Mouse (Mus musculus) MEL-GATA-1-ER (cell line): Measurements from ENCODE around the gene Gabrb3.

Experiments used
- DNase-seq: peaks from one replicate; pipeline ENCODE4 v3.0.0-alpha.2; 2012; ENCODE audit warnings: low read depth; ENCODE audit errors: extremely low read depth

Gabrb3 gene

DNA sequence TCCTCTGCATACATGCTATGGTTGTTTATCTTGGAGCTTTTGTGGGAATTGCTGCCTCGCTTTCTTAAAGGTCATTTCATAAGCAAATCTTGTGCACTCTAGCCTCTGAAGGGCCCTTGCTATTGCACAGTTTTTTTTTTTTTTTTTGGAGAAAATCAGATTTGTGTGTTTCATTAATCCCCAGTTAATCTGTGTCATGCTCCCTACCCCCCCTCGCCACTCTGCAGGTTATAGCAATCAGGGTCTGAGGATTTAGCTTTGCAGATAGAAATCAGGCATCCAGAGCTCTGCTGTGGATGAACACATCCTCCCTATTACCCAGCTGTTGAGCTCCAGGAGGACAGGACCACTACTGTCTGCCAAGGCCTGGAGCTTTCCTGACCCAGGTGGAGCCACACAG, at the start of gene Gabrb3:
Gene Gabrb3 (plus strand): TSS at position 301 of the 400 bp plus-strand sequence.
- DNase-seq, result no peak

GRCm38 (mm10) chr7:57384112-57384511, 35.4 kb upstream of the Gabrb3 start:
- no peak for DNase-seq

DNA sequence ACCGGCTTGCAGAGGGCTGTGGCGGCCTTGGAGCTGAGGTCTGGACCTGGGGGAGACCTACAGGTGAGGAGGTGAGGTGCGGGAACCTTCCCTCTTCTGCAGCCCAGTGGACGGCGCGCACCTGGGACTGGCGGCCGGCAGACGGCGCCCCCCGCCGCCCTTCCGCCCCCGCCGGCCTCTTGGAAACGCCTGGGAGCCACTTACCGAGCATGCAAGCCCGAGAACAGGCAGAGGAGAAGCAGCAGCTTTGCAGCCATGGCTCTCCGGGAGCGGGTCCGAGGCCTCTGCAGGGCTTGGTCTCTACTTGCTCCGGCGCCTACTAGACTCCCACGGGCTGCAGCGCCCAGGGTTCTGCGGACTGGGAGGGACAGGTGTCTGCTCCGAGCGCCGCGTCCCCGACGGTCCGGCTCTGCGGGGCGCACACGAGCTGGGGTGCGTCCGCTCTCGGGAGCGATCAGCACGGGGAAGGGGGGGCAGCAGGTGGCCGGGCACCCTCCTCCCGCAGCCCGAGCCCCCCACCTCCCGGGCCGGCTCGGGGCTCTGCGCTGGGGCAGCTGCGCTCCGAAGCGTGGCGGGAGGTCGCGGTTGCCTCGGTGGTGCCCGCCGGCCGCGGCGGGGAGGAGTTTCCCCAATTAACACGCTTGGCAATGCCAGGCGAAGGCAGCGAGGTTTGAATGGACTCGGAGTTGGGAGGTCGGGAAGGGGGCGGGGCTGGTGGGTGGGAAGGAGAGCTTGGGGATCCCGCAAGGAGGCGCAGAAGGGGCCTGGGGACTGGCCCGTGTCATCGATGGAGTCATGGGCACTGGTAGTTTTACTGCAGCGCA, 32.8 kb upstream of the Gabrb3 start, which contains the start of gene Gabrg3:
Gene Gabrg3 (minus strand): TSS at position 672 of the 824 bp plus-strand sequence.
- no peak for DNase-seq

GRCm38 (mm10) chr7:57387341-57387654, 32.2 kb upstream of the Gabrb3 start:
- DNase-seq, result no peak

DNA sequence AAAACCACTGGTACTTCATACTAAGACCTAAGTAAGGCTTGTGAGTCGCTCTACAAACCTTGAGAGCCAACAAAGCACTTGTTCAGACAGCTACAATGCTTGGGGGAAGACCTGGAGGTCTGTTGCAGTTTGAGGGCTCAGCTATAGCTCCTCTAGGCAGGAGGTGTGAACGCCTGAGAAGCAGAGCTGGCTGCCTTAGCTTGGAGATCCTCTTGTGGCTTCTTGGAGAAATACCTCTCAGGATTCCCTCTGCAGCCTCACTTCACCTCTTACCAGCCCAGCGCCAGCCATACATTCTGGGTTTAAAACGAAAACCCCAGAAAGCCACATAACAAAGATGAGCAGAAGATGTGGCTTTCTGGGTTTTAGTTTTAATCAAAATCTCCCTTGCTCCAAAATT, 29.4 kb upstream of the Gabrb3 start:
- DNase-seq, result no peak

- DNase-seq, result no peak
These were observed 25.9 kb upstream of the Gabrb3 start for GRCm38 (mm10) chr7:57393551-57393950.

DNA sequence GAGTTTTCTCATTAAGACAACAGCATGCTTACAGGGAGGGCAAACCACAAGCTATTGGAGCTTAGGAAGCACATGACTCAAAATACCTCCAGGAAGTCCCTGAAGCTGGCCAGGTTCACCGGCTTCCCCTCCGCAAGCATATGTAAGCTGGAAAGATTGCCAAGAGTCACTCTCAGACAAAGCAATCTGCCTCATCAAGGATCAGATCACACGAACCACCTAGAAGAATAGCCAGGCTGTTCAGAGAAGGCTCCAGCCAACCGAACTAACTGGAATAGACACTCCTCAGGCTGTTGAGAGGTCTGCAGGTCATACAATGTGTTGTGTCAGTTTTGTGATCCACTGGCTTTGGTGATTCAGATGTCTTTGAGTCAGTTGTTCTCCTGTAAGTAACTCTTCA, 8.3 kb upstream of the Gabrb3 start:
- no peak for DNase-seq

GRCm38 (mm10) chr7:57412896-57413295, 6.6 kb upstream of the Gabrb3 start:
- no peak for DNase-seq

GRCm38 (mm10) chr7:57421044-57421443, 1.6 kb downstream of the Gabrb3 start:
- DNase-seq, result no peak

DNA sequence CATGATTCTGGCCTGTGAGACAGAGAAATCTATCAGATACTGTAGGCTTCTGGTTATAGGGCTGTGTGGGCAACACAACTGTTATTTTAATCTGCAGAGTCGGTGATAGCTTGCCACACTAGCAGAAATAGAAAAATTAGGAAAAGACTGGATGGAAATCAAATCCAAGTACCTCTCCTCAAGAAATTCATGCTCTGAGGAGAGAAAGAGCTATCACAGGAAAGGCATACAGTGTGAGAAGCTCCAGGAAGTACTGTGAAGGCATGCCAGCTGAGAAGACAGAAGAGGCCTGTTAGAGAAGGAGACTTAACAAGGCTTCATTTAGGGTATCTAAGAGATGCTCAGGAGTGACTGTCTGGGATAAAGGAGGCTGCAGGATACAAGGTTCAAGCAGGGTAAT, 3.2 kb downstream of the Gabrb3 start:
- DNase-seq, result no peak

DNA sequence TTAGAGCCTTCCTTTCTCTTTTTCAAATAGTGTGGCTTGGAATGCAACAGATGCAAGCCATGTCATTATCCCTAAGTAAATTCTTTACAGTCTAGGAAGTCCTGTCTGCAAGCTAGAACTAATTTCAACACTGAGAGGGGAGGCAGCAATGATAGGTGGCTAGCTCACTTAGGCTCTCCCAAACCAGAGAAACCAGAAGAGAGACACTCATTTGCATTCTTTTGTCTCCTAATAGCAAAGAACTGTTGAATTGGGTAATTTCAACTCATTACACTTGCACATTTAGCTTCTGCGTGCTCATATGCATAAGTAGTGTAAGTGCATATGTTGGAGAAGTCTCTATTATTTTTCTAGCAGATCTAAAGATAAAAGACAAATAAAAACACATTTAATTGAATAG, 28.7 kb downstream of the Gabrb3 start:
- DNase-seq, result no peak

GRCm38 (mm10) chr7:57460354-57460753, 40.9 kb downstream of the Gabrb3 start:
- no peak for DNase-seq

DNA sequence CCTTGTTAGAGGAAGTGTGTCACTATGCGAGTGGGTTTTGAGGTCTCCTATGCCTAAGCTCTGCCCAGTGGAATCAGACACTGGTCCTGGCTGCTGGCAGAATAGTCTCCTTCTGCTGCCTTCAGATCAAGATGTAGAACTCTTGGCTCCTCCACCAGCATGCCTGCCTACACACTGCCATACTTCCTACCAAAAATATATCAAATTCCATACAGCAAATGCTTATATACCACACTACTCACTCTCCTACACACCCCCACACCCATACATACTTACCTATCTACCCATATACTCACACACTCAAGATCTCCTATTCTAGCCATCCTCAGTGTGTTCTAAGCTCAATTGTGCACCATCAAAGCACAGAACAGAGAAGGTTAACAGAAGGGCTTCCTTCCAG, 51.8 kb downstream of the Gabrb3 start:
- DNase-seq, result no peak

DNA sequence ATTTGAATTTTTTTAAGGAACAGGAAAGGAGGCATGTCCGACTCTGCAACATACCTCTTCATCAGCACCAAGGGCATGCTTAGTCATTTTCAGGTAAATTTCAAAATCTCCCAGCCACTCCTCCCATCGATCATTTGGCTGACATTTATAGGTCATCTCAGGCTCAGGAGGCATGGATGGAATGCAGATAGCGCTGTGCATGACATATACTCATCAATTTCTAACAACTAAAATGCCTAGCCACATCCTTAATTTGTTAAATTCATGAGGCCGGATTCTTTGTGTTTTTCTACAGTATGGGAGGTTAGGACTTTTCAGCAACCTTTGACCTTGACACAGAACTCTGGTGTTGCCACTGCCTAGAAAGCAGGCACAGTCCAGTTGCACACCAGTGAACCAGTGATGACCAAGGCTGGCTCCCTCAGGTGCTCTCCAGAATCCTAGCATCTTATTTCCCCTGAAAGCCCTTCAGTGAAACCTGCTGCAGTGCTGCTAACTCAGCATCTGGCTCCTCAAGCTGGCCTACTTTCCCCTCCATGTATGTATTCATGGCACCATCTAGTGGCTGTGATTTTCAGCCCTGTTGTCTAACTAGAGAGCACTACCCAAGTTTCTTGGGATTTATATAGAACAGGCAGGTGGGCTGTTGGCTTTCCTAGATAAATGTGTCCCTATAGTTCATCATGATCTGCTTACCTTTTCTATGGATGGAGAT, 54.5 kb downstream of the Gabrb3 start:
- no peak for DNase-seq

DNA sequence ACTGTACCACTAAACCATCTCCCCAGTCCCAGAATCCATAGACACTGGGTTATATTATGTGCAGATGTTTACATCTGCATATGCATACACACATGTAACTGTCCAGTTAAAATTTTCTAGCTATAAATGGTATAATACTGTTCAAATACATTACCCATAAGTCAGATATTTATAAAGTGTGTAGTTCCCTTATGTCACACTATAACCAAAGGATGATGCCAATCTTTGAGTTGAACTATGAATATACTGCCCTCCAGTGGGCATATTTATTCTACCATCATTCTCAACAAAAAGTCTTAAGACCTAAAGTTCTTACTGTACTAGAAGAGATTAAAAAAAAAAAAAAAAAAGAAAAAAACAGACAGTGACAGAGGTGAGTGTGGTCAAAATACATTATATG, 63.4 kb downstream of the Gabrb3 start:
- DNase-seq, result no peak

- DNase-seq, result no peak
These were observed 67.4 kb downstream of the Gabrb3 start for GRCm38 (mm10) chr7:57486907-57487306.

DNA sequence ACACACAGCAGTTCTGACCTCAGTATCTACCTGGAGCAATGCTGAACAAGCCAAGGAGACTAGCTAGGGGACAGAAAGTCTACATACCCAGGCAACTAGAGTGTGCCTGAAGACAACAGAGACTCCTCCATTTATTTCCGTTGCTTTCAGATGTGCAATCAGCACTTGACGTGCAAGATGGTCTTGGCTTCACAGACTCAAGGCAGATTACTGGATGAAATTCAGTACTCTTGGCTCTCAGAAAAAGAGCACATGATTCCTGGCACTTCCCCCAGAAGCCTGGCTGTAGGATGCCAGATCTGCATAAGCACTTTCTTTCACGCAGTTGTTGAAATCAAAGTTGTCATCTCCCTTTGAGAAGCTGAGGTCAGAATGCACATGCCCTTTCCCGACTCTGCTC, 72.3 kb downstream of the Gabrb3 start:
- DNase-seq, result no peak

DNA sequence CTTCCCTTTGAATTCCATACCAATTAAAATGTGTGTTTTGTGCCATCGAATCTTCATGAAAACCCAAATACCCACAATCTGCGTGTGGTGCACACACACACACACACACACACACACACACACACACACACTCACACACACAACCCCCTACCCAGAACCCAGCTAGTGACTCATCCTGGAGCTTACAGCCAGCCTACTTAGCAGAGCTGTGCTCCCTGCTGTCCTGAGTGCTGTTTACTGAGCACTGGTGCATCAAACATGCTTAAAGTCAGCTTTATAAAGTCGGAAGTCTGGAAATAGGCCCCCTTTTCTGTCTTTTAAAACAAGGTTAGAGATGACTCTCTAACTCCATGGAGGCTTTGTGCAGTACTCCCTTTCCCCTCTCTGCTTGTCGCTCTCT, 83.3 kb downstream of the Gabrb3 start:
- DNase-seq, result no peak

GRCm38 (mm10) chr7:57508860-57509632, 89.6 kb downstream of the Gabrb3 start:
- DNase-seq, result no peak

- no peak for DNase-seq
These were observed 90.2 kb downstream of the Gabrb3 start, which contains the start of gene Gabra5 for GRCm38 (mm10) chr7:57509681-57510141. TSS of gene Gabra5 (minus strand) at chr7:57510059.

DNA sequence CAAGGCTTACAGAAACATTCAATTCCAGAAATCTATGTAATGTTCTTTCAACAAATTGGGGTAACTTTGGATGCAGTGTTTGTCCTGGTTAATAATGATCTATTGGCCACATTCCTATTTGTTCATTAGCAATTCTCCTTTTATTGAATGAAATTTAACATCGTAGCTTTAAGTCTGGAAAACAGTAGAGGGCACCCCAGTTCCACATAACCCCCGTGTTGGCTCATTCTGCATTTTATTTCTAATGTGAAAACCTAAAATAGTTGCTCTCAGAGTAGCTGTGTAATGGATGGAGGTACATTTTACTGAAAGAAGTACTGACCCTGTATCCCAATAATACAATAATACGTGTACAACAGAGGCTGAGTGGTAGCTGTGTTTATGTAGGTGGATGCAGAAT, 93.5 kb downstream of the Gabrb3 start:
- DNase-seq, result no peak

- no peak for DNase-seq
These were observed 110.0 kb downstream of the Gabrb3 start for GRCm38 (mm10) chr7:57529451-57529850.
